Mouse (Mus musculus) MEL (cell line): ENCODE results near the gene Sh2b1. TPM values are rescaled to one million over a fixed set of nuclear protein-coding genes. Genes with fewer than 3 reads are reported as not detected.

Experiments
- DNase-seq: peaks from one replicate; pipeline ENCODE4 v3.0.0; 2011; ENCODE audit warnings: low read depth, low spot score
- H3K27ac ChIP-seq: 2 replicates; pipeline ENCODE4 v1.5.1; 2012; ENCODE audit warnings: low read depth, mild to moderate bottlenecking, control low read depth, low read length, moderate library complexity; ENCODE audit not compliant: control insufficient read depth
- H3K27me3 ChIP-seq, 2 experiments: fragments of 150-350 bp in 1 of 2; sonication (generic) in 1 of 2; 2 replicates each; pipeline ENCODE4 v1.6.1; 2012; ENCODE audit warnings: low read length in 2 of 2, mild to moderate bottlenecking in 2 of 2, improper control_type of control experiment in 1 of 2, moderate library complexity in 1 of 2; ENCODE audit not compliant: insufficient read depth in 2 of 2, control insufficient read depth in 1 of 2
- H3K36me3 ChIP-seq, 2 experiments: 2 replicates each; pipeline ENCODE4 v1.6.1; 2012 to 2014; ENCODE audit warnings: low read length in 2 of 2, improper control_type of control experiment in 1 of 2, inconsistent platforms in 1 of 2, mild to moderate bottlenecking in 1 of 2; ENCODE audit not compliant: insufficient read depth in 2 of 2, control insufficient read depth in 1 of 2
- H3K4me1 ChIP-seq, 2 experiments: fragments of 150-350 bp in 1 of 2; sonication (generic) in 1 of 2; 2 replicates each; pipeline ENCODE4 v1.6.1; 2012; ENCODE audit warnings: low read length in 2 of 2, improper control_type of control experiment in 1 of 2, mild to moderate bottlenecking in 1 of 2; ENCODE audit not compliant: insufficient read depth in 2 of 2, control insufficient read depth in 1 of 2
- H3K4me3 ChIP-seq, 2 experiments: fragments of 150-350 bp in 1 of 2; sonication (generic) in 1 of 2; 2 replicates each; pipeline ENCODE4 v1.5.1; 2012; ENCODE audit warnings: low read depth in 2 of 2, low read length in 2 of 2, mild to moderate bottlenecking in 2 of 2, moderate library complexity in 2 of 2, control low read depth in 1 of 2, improper control_type of control experiment in 1 of 2; ENCODE audit not compliant: control insufficient read depth in 1 of 2, insufficient read depth in 1 of 2
- H3K79me2 ChIP-seq: 2 replicates; pipeline ENCODE4 v1.6.1; 2012; ENCODE audit warnings: mild to moderate bottlenecking, low read length, moderate library complexity; ENCODE audit not compliant: control insufficient read depth, poor library complexity, insufficient read depth
- H3K9ac ChIP-seq: 2 replicates; pipeline ENCODE4 v1.6.1; 2012; ENCODE audit warnings: low read depth, mild to moderate bottlenecking, control low read depth, low read length, moderate library complexity; ENCODE audit not compliant: control insufficient read depth, poor library complexity, severe bottlenecking
- H3K9me3 ChIP-seq: fragments of 150-350 bp; sonication (generic); replicated peaks from 2 replicates; pipeline ENCODE4 v1.6.1; 2012; ENCODE audit warnings: mild to moderate bottlenecking, low read length, improper control_type of control experiment, moderate library complexity; ENCODE audit not compliant: insufficient read depth
- BHLHE40 ChIP-seq: IDR thresholded peaks from 2 replicates; pipeline ENCODE4 v1.6.1; 2012; ENCODE audit warnings: low read depth, mild to moderate bottlenecking, inconsistent platforms, low read length, improper control_type of control experiment, borderline replicate concordance
- E2F4 ChIP-seq: IDR thresholded peaks from 2 replicates; pipeline ENCODE4 v1.6.1; 2011; ENCODE audit warnings: low read depth, low read length, improper control_type of control experiment, borderline replicate concordance
- ELF1 ChIP-seq: IDR thresholded peaks from 2 replicates; pipeline ENCODE4 v1.6.1; 2014; ENCODE audit warnings: low read depth, mild to moderate bottlenecking, inconsistent platforms, low read length, improper control_type of control experiment, moderate library complexity
- EP300 ChIP-seq, 2 experiments: IDR thresholded peaks; 2 replicates each; pipeline ENCODE4 v1.6.1; 2011; ENCODE audit warnings: improper control_type of control experiment in 2 of 2, low read length in 2 of 2, low read depth in 1 of 2, mild to moderate bottlenecking in 1 of 2
- GATA1 ChIP-seq: IDR thresholded peaks from 2 replicates; pipeline ENCODE4 v1.6.1; 2011; ENCODE audit warnings: low read depth, low read length, improper control_type of control experiment
- JUND ChIP-seq: IDR thresholded peaks from 2 replicates; pipeline ENCODE4 v1.6.1; 2011; ENCODE audit warnings: low read depth, mild to moderate bottlenecking, improper control_type of control experiment, low read length
- MAX ChIP-seq: IDR thresholded peaks from 2 replicates; pipeline ENCODE4 v1.6.1; 2011; ENCODE audit warnings: low read length, improper control_type of control experiment
- MAZ ChIP-seq: IDR thresholded peaks from 2 replicates; pipeline ENCODE4 v1.6.1; 2012; ENCODE audit warnings: low read depth, mild to moderate bottlenecking, inconsistent platforms, low read length, improper control_type of control experiment
- MXI1 ChIP-seq: IDR thresholded peaks from 2 replicates; pipeline ENCODE4 v1.6.1; 2011; ENCODE audit warnings: mild to moderate bottlenecking, low read depth, low read length, improper control_type of control experiment
- MYC ChIP-seq: IDR thresholded peaks from 2 replicates; pipeline ENCODE4 v1.6.1; 2011; ENCODE audit warnings: low read depth, mild to moderate bottlenecking, low read length, improper control_type of control experiment, moderate library complexity
- NELFE ChIP-seq: IDR thresholded peaks from 2 replicates; pipeline ENCODE4 v1.6.1; 2011; ENCODE audit warnings: low read depth, low read length, improper control_type of control experiment
- NRF1 ChIP-seq: IDR thresholded peaks from 2 replicates; pipeline ENCODE4 v1.6.1; 2014; ENCODE audit warnings: low read depth, mild to moderate bottlenecking, inconsistent platforms, low read length, improper control_type of control experiment, moderate library complexity; ENCODE audit not compliant: poor library complexity, insufficient read depth, severe bottlenecking
- POLR2A ChIP-seq, 2 experiments: IDR thresholded peaks; 2 replicates each; pipeline ENCODE4 v1.6.1; 2011 to 2012; ENCODE audit warnings: low read length in 2 of 2, mild to moderate bottlenecking in 2 of 2, control low read depth in 1 of 2, improper control_type of control experiment in 1 of 2, low read depth in 1 of 2, moderate library complexity in 1 of 2; ENCODE audit not compliant: control insufficient read depth in 1 of 2, insufficient read depth in 1 of 2, poor library complexity in 1 of 2
- POLR2AphosphoS2 ChIP-seq: IDR thresholded peaks from 2 replicates; pipeline ENCODE4 v1.6.1; 2011; ENCODE audit warnings: low read length, improper control_type of control experiment
- POLR2AphosphoS5 ChIP-seq: IDR thresholded peaks from 2 replicates; pipeline ENCODE4 v1.6.1; 2012; ENCODE audit warnings: low read depth, borderline replicate concordance, mild to moderate bottlenecking, inconsistent platforms, low read length, moderate library complexity, mixed read lengths
- SIN3A ChIP-seq: IDR thresholded peaks from 2 replicates; pipeline ENCODE4 v1.6.1; 2012; ENCODE audit warnings: low read length, improper control_type of control experiment, inconsistent platforms
- USF1 ChIP-seq: IDR thresholded peaks from 2 replicates; pipeline ENCODE4 v1.6.1; 2014; ENCODE audit warnings: low read depth, mild to moderate bottlenecking, inconsistent platforms, low read length, improper control_type of control experiment, moderate library complexity
- USF2 ChIP-seq, 2 experiments: IDR thresholded peaks; 2 replicates each; pipeline ENCODE4 v1.6.1; 2011 to 2012; ENCODE audit warnings: improper control_type of control experiment in 2 of 2, low read length in 2 of 2, borderline replicate concordance in 1 of 2, inconsistent platforms in 1 of 2, low read depth in 1 of 2, mild to moderate bottlenecking in 1 of 2; ENCODE audit not compliant: insufficient read depth in 1 of 2
- ZNF384 ChIP-seq: IDR thresholded peaks from 2 replicates; pipeline ENCODE4 v1.6.1; 2012; ENCODE audit warnings: low read depth, mild to moderate bottlenecking, inconsistent platforms, low read length, improper control_type of control experiment
- polyA plus RNA-seq, 2 experiments: library from polyadenylated mRNA; stranded (reverse) in 1 of 2; unstranded in 1 of 2; fragments of >175 nt in 1 of 2; fragments of >200 nt in 1 of 2; gene quantifications; 2 replicates each; pipeline versions ENCODE4 v1.2.1 to v1.2.4; 2012; ENCODE audit warnings: low replicate concordance in 2 of 2, low read depth in 1 of 2; ENCODE audit not compliant: insufficient read length in 2 of 2, insufficient read depth in 1 of 2, missing spikeins in 1 of 2
- total RNA-seq: library from RNA; depleted of rRNA; stranded (reverse); fragments of 300-350 nt; gene quantifications from 2 replicates; pipeline ENCODE4 v1.2.3, GENCODE M21; 2012

The Sh2b1 gene
- total and polyA plus RNA-seq, 3 experiments: 13.1 to 48.9 TPM; not detected in 1

DNA sequence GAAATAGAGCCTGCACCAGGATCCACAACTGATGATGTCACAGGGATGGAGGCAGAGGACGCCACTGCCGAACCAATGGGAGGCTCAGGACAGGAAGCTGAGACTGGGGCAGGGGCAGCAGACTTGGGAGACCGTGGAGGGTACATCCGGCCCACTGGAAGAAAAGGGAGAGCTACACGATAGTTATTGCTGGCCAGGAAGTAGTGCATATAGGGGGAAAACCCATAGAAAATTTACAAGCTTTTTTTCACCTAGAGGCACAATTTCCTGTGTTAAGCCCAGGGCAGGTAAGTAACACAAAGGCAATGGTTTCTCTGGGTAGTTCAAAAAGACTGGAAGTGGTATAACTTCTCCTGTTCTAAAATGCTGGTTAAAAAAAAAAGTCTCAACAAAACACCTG lies 21.3 kb upstream of the Sh2b1 start:
- Histone ChIP-seq H3K27ac (no peak overlapping the region), H3K27me3 (no peaks in the 10 kb centered on the region), H3K79me2 (peaks cover 33% of the 10 kb centered on the region), H3K4me1 (peaks cover 2 to 12% of the 10 kb centered on the region in 2 experiments; a peak in 3 of 4 replicates), H3K9me3 (no peaks in the 10 kb centered on the region), H3K36me3 (peaks cover 33 to 63% of the 10 kb centered on the region in 2 experiments), H3K4me3 (no peak overlapping the region), H3K9ac (no peak overlapping the region)
- TF ChIP-seq MXI1 (no peak), MYC (no peak), ZNF384 (no peak), NELFE (no peak), USF2 (IDR thresholded peaks at IDR 0.05; ENCODE audit: borderline replicate concordance in 1 of 2, insufficient read depth in 1 of 2, low read depth in 1 of 2, low read length in 2 of 2) (no peak), E2F4 (no peak), POLR2A (IDR thresholded peaks at IDR 0.05; ENCODE audit: control insufficient read depth in 1 of 2, insufficient read depth in 1 of 2, low read depth in 1 of 2, low read length in 2 of 2, poor library complexity in 1 of 2) (no peak), MAX (no peak), GATA1 (no peak), EP300 (IDR thresholded peaks at IDR 0.05; ENCODE audit: low read depth in 1 of 2, low read length in 2 of 2) (no peak), SIN3A (no peak), JUND (no peak), USF1 (no peak), POLR2AphosphoS5 (no peak), ELF1 (no peak)
- DNase-seq: no peak

DNA sequence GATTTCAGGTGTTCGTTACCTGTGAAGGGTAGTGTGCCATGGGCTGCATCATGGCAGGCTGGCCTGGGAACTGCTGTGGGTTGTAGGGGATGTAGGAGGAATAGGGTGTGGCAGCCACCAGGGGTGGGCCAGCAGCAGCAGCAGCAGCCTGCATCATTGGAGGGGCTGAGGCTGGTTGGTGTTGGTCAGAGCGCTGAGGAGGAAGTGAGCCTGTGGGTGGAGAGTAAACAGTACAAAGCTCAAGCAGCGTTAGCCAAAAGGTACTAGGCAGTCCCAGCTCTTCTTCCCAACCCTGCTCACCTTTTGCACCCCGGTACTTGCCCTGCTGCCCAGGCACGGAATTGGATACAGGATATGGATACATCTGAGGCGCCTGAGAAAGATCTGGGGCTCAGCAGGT lies 18.9 kb upstream of the Sh2b1 start:
- Histone ChIP-seq H3K9me3 (no peaks in the 10 kb centered on the region), H3K79me2 (peaks cover 14% of the 10 kb centered on the region), H3K4me1 (no peaks in the 10 kb centered on the region), H3K27ac (no peak overlapping the region), H3K27me3 (no peaks in the 10 kb centered on the region), H3K4me3 (no peak overlapping the region), H3K36me3 (peaks cover 11 to 43% of the 10 kb centered on the region in 2 experiments), H3K9ac (no peak overlapping the region)
- TF ChIP-seq NRF1 (no peak), POLR2AphosphoS2 (no peak), ELF1 (no peak), BHLHE40 (no peak), USF1 (no peak), MAZ (no peak)
- no peak for DNase-seq
